Mouse (Mus musculus) heart, embryonic 10.5 days (tissue): ENCODE data around the gene Fam50b. TPM values are rescaled to one million over a fixed set of nuclear protein-coding genes. Genes with fewer than 3 reads are reported as not detected.

Experiments used
- DNase-seq: peaks from one replicate; pipeline ENCODE4 v3.0.0-alpha.2; 2017; ENCODE audit warnings: low spot score
- H3K27ac ChIP-seq: fragments of 300-500 bp; sonication (generic); 2 replicates; pipeline ENCODE4 v1.5.1; 2016; ENCODE audit warnings: mild to moderate bottlenecking
- H3K27me3 ChIP-seq: fragments of 300-500 bp; sonication (generic); 2 replicates; pipeline ENCODE4 v1.6.1; 2016; ENCODE audit warnings: mild to moderate bottlenecking; ENCODE audit not compliant: poor library complexity, insufficient read depth, severe bottlenecking
- H3K36me3 ChIP-seq: fragments of 300-500 bp; sonication (generic); 2 replicates; pipeline ENCODE4 v1.6.1; 2016; ENCODE audit warnings: mild to moderate bottlenecking, moderate library complexity
- H3K4me1 ChIP-seq: fragments of 300-500 bp; sonication (generic); 2 replicates; pipeline ENCODE4 v1.6.1; 2016; ENCODE audit warnings: mild to moderate bottlenecking
- H3K4me3 ChIP-seq: fragments of 300-500 bp; sonication (generic); 2 replicates; pipeline ENCODE4 v1.5.1; 2016; ENCODE audit warnings: mild to moderate bottlenecking, moderate library complexity
- H3K9me3 ChIP-seq: fragments of 300-500 bp; sonication (generic); 2 replicates; pipeline ENCODE4 v1.6.1; 2016; ENCODE audit warnings: mild to moderate bottlenecking, moderate library complexity
- WGBS: fragments of 180-500 bp; shearing (Covaris S2); methylation state at CpG from one replicate; pipeline ENCODE4 v1.1.7; 2016; 5-methylcytosine and 5-hydroxymethylcytosine counted together
- polyA plus RNA-seq: library from polyadenylated mRNA; unstranded; fragments of >200 nt; fragmentation: Nextera tagmentation; extraction: Ambion mirVana; gene quantifications from 2 replicates; pipeline ENCODE4 v1.2.1, GENCODE M21; 2016

Gene Fam50b
- polyA plus RNA-seq: not detected in 2 replicates

DNA sequence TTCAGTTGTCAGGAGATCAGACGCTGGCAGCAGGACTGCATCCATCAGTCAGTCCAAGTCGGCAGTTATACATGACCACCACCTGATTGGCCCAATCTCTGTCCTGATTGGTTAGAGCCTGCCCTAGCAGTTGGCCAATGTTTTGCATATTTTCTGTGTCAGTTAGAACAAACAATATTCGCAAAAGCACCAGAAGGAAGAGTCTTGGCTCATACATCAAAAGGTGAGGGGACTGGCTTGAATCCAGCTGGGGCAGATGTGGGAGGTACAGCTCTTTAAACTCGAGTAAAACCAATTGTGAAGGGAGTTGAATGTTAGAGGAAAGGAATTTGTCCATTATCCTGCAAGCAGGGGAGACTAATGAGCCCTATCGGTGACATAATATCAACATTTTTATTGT lies at the start of gene Fam50b:
Fam50b (plus strand) TSS at position 165 of the 400 bp plus-strand sequence.
- H3K9me3 ChIP-seq: no peaks in the 10 kb centered on the region
- DNase-seq: no peak
- no peak within 1 kb of the TSS for H3K27ac ChIP-seq
- no peaks in the 10 kb centered on the region; the same call in 1 of the 2 replicates for H3K4me1 ChIP-seq
- WGBS: 52% methylated on average over 5 of the region's 5 CpGs
- H3K27me3 ChIP-seq: no peaks in the 10 kb centered on the region
- no peak within 1 kb of the TSS for H3K4me3 ChIP-seq
- H3K36me3 ChIP-seq: no peaks in the 10 kb centered on the region

DNA sequence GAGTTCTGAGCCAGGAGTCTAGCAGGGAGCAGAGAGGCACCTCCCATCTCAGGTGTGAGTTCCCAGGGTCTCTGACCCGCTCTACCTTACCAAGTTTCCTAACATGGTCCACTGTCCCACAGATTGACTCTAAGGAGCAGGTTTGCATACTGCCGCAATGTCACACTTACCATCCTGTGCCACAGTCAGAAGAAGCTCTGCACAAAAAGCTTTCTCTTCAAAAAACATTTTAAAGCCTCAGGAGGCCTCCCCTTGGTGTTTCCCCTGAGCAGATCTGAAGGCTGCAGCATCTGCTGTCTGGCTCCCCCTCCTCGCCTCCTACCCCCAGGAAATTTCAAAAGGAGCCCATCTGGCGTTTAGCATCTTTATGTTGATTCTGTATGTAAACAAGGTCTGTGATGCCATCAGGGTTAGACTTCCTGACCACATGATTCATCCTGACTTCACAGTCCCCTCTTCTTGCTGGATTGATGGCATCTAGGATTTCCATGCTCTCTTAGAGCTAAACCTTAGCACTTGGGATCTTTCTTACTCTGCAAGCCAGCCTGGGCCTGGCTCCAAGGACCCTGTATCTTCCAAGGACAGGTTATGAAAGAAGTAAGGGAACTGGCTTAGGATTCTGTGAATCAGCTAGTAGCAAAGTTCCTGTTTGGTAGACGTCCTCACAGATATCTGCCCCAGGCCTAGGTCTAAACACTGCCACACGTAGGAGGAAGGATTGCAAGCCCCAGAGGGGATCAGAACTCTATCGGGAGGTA lies 49.5 kb upstream of the Fam50b start:
- DNase-seq: no peak
- Histone ChIP-seq H3K4me1 (peaks cover 15% of the 10 kb centered on the region), H3K27ac (no peak overlapping the region), H3K27me3 (no peaks in the 10 kb centered on the region), H3K9me3 (no peaks in the 10 kb centered on the region), H3K36me3 (no peaks in the 10 kb centered on the region), H3K4me3 (no peak overlapping the region)
- WGBS: 67% methylated on average over 7 of the region's 7 CpGs

DNA sequence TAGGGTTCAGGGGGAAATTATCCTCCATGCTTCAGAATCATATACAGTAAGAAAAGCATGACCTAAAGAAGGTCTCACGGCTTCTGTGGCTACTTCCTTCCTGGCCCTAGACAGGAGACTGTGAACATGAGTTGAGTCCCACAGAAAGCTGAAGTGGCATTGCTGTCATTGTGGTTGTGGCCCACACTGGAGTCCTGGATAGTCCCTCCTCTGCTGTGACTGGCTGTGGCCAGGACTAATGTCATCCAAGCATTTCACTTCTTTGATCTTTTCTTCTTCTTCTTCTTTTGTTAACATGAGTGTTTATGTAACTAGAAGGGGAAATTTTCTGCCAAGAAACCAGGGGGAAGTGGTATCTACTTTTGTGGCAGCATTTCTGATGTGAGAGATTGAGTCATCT lies 43.6 kb upstream of the Fam50b start:
- H3K36me3 ChIP-seq: no peaks in the 10 kb centered on the region

DNA sequence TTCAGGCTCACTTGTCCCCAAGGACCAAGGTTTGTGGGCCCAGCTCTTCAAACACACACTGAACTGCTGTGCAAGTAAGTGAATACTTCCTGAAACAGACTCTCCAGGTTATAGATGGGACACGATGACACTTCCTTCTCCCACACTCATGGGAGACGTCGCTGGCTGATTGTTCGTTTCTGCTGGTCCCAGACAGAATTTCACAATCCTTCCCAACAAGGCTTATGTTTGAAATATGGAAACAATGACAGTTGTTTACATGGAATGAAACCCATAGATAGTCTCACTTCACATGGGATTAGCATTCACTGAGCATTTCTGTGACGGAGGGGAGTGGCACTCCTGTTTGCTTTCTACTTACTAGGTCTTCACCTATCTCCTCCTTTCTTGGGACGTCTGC lies 41.5 kb upstream of the Fam50b start:
- no peaks in the 10 kb centered on the region for H3K9me3 ChIP-seq
- H3K27me3 ChIP-seq: no peaks in the 10 kb centered on the region
- no peak overlapping the region for H3K27ac ChIP-seq
- no peak overlapping the region for H3K4me3 ChIP-seq
- H3K36me3 ChIP-seq: no peaks in the 10 kb centered on the region
- 74% methylated on average over 6 of the region's 6 CpGs for WGBS
- H3K4me1 ChIP-seq: peaks cover 6% of the 10 kb centered on the region; the same call in 1 of the 2 replicates
- DNase-seq: no peak

More for the DNA sequence above, 43.6 kb upstream of the Fam50b start:
- no peak overlapping the region for H3K27ac ChIP-seq
- no peak for DNase-seq
- no peak overlapping the region for H3K4me3 ChIP-seq
- no peaks in the 10 kb centered on the region for H3K9me3 ChIP-seq
- peaks cover 5% of the 10 kb centered on the region; the same call in 1 of the 2 replicates for H3K4me1 ChIP-seq
- no peaks in the 10 kb centered on the region for H3K27me3 ChIP-seq
- 80% methylated on average over 1 of the region's 1 CpGs for WGBS

- H3K4me3 ChIP-seq: no peak overlapping the region
- no peaks in the 10 kb centered on the region for H3K27me3 ChIP-seq
- WGBS: 74% methylated on average over 7 of the region's 7 CpGs
- no peaks in the 10 kb centered on the region for H3K9me3 ChIP-seq
- no peak overlapping the region for H3K27ac ChIP-seq
- DNase-seq: no peak
- H3K36me3 ChIP-seq: no peaks in the 10 kb centered on the region
- H3K4me1 ChIP-seq: peaks cover 6% of the 10 kb centered on the region; the same call in 1 of the 2 replicates
Observed at GRCm38 (mm10) chr13:34696734-34697332, 37.8 kb upstream of the Fam50b start.

- Histone ChIP-seq H3K9me3 (no peaks in the 10 kb centered on the region), H3K4me3 (no peak overlapping the region), H3K27me3 (no peaks in the 10 kb centered on the region), H3K27ac (no peak overlapping the region), H3K4me1 (peaks cover 6% of the 10 kb centered on the region; the same call in 1 of the 2 replicates), H3K36me3 (no peaks in the 10 kb centered on the region)
- no peak for DNase-seq
- WGBS: 65% methylated on average over 2 of the region's 2 CpGs
Observed at GRCm38 (mm10) chr13:34700091-34700490, 34.6 kb upstream of the Fam50b start.

- Histone ChIP-seq H3K27ac (no peak overlapping the region), H3K4me3 (no peak overlapping the region), H3K27me3 (no peaks in the 10 kb centered on the region), H3K9me3 (no peaks in the 10 kb centered on the region), H3K36me3 (no peaks in the 10 kb centered on the region), H3K4me1 (peaks cover 6% of the 10 kb centered on the region; the same call in 1 of the 2 replicates)
- 92% methylated on average over 1 of the region's 1 CpGs for WGBS
- no peak for DNase-seq
Observed at GRCm38 (mm10) chr13:34700630-34701029, 34.0 kb upstream of the Fam50b start.

- 48% methylated on average over 2 of the region's 2 CpGs for WGBS
- Histone ChIP-seq H3K36me3 (no peaks in the 10 kb centered on the region), H3K27ac (no peak overlapping the region), H3K4me1 (no peaks in the 10 kb centered on the region), H3K9me3 (no peaks in the 10 kb centered on the region), H3K4me3 (no peak overlapping the region), H3K27me3 (no peaks in the 10 kb centered on the region)
- DNase-seq: no peak
Observed at GRCm38 (mm10) chr13:34703301-34703700, 31.3 kb upstream of the Fam50b start.

- 68% methylated on average over 1 of the region's 1 CpGs for WGBS
- 0 out of 2 replicates have a peak, but pooled peaks cover under 1% of the 10 kb centered on the region for H3K4me1 ChIP-seq
- no peak overlapping the region for H3K4me3 ChIP-seq
- H3K9me3 ChIP-seq: no peaks in the 10 kb centered on the region
- no peaks in the 10 kb centered on the region for H3K36me3 ChIP-seq
- no peak overlapping the region for H3K27ac ChIP-seq
- H3K27me3 ChIP-seq: no peaks in the 10 kb centered on the region
- DNase-seq: no peak
Observed at GRCm38 (mm10) chr13:34703795-34704194, 30.9 kb upstream of the Fam50b start.

DNA sequence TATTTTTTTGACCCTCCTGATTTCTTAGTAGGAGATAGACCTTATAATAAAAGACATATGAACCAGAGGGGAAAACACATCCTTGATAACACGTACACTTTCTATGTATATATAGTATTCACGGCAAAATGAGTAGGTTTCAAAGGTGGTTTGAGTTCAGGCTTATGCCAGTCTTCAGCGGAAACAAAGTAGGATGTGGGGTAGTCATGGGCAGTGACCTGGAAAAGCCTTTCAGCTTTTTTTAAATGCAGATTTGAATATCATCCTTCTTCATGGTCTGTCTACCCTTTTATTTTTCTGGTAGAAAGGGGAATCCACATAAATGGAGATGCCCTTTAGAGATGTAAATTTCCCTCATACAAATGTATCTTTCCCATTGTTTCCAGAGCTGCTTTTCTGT lies 29.8 kb upstream of the Fam50b start:
- no peak overlapping the region for H3K27ac ChIP-seq
- H3K4me1 ChIP-seq: peaks cover 5% of the 10 kb centered on the region; the same call in 1 of the 2 replicates
- DNase-seq: no peak
- no peaks in the 10 kb centered on the region for H3K27me3 ChIP-seq
- WGBS: 86% methylated on average over 3 of the region's 3 CpGs
- H3K36me3 ChIP-seq: no peaks in the 10 kb centered on the region
- no peaks in the 10 kb centered on the region for H3K9me3 ChIP-seq
- no peak overlapping the region for H3K4me3 ChIP-seq

DNA sequence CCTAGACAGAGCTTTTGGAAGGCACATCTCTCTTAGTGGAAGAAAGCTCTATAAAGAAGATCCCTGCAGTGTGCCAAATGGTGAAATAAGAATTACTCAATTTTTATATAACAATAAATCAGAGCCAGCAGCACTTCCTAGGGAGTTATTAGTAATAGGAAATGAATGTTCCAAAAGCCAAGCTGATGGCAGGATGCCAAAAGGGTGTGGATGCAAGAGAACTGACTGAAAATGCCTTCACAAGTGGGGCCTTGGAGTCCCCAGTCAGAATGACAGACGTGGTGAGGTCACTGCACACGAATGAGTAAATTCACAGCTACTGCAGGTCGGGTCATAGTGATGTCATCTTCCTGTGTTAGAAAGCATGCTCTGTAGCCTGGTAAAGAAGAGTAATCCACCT lies 25.7 kb upstream of the Fam50b start:
- Histone ChIP-seq H3K27ac (no peak overlapping the region), H3K27me3 (no peaks in the 10 kb centered on the region), H3K4me1 (peaks cover 5% of the 10 kb centered on the region; the same call in 1 of the 2 replicates), H3K36me3 (no peaks in the 10 kb centered on the region), H3K4me3 (no peak overlapping the region), H3K9me3 (no peaks in the 10 kb centered on the region)
- DNase-seq: no peak
- 50% methylated on average over 3 of the region's 3 CpGs for WGBS

DNA sequence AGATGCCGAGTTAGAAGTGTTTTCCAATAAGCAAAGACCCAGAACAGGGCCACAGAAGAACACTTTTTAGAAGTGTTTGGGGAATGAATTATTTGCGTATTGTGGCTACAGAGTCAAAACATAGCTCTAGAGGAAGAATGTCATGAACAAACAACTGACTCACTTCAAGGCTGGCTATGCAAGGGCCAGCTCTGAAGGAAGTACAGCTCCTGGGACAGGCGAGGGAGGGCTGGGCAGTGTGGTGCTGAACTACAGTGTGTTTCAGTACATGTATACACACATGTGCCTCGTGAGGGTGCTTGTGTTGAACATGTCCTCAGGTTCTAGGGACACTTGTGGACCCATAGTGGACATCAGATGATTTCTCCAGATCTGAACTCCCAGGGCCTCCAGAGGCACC lies 25.1 kb upstream of the Fam50b start:
- H3K4me1 ChIP-seq: peaks cover 5% of the 10 kb centered on the region; the same call in 1 of the 2 replicates
- no peak overlapping the region for H3K27ac ChIP-seq
- H3K9me3 ChIP-seq: no peaks in the 10 kb centered on the region
- no peaks in the 10 kb centered on the region for H3K27me3 ChIP-seq
- H3K4me3 ChIP-seq: no peak overlapping the region
- 83% methylated on average over 4 of the region's 4 CpGs for WGBS
- no peak for DNase-seq
- no peaks in the 10 kb centered on the region for H3K36me3 ChIP-seq

DNA sequence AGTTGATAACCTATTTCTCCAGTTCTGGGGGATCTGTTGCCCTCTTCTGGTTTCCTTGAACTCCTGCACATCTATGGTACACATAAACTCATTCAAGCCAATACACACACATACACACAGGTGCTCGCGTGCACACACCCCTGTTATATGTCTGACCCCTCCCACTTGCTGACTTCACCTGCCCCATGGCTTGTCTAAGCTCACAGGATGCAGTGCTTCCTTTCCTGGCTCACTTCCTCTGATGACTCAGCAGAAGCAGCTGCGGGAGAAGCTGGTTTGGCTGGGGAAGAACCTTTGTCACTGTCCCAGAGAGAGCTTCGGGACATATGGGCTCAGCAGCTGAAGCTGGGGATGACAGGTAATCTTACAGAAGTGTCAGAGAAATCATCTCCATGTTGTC lies 23.2 kb upstream of the Fam50b start:
- DNase-seq: no peak
- no peak overlapping the region for H3K4me3 ChIP-seq
- H3K36me3 ChIP-seq: no peaks in the 10 kb centered on the region
- peaks cover 7% of the 10 kb centered on the region; the same call in 1 of the 2 replicates for H3K4me1 ChIP-seq
- H3K27ac ChIP-seq: no peak overlapping the region
- WGBS: 79% methylated on average over 4 of the region's 4 CpGs
- H3K9me3 ChIP-seq: no peaks in the 10 kb centered on the region
- H3K27me3 ChIP-seq: no peaks in the 10 kb centered on the region
